Mouse (Mus musculus): ENCODE results near the gene Dnase1l2. TPM values are rescaled to one million over a fixed set of nuclear protein-coding genes. Genes with fewer than 3 reads are reported as not detected.
"Not testable (repeated sequence)": the region's sequence is repeated elsewhere in the genome, so short reads cannot be mapped to it uniquely, and the experiment has no call there.

Dnase1l2 gene
- polyA plus RNA-seq, 1 experiment = 18.2 TPM

GRCm38 (mm10) chr17:24468636-24469246 is 25.8 kb upstream of the Dnase1l2 start:
- Histone ChIP-seq H3K27ac (ENCODE audit: control insufficient read depth, insufficient read depth, low read length) (no peak overlapping the region), H3K36me3 (ENCODE audit: control insufficient read depth, insufficient read depth, low read length) (no peaks in the 10 kb centered on the region), H3K4me3 (ENCODE audit: control insufficient read depth, insufficient read depth, low read length) (no peak overlapping the region), H3K27me3 (ENCODE audit: control insufficient read depth, insufficient read depth, low read length) (no peaks in the 10 kb centered on the region), H3K4me1 (replicated peaks; ENCODE audit: control insufficient read depth, insufficient read depth, low read length) (peaks cover 18% of the 10 kb centered on the region)
- no peak for DNase-seq
- TF ChIP-seq POLR2A (IDR thresholded peaks at IDR 0.05; ENCODE audit: control insufficient read depth, extremely low read depth, insufficient read depth, low read length, poor library complexity) (no peak), CTCF (IDR thresholded peaks at IDR 0.05; ENCODE audit: borderline replicate concordance, control insufficient read depth, extremely low read depth, insufficient read depth, low read length, poor library complexity) (no peak)
- 94% methylated on average over 5 of the region's 5 CpGs for WGBS

GRCm38 (mm10) chr17:24463374-24464133 is 20.6 kb upstream of the Dnase1l2 start:
- Histone ChIP-seq H3K27ac (ENCODE audit: control insufficient read depth, insufficient read depth, low read length) (no peak overlapping the region), H3K36me3 (ENCODE audit: control insufficient read depth, insufficient read depth, low read length) (no peaks in the 10 kb centered on the region), H3K4me3 (ENCODE audit: control insufficient read depth, insufficient read depth, low read length) (no peak overlapping the region), H3K27me3 (ENCODE audit: control insufficient read depth, insufficient read depth, low read length) (no peaks in the 10 kb centered on the region), H3K4me1 (replicated peaks; ENCODE audit: control insufficient read depth, insufficient read depth, low read length) (no peaks in the 10 kb centered on the region; the same call in 1 of the 2 replicates)
- no peak; the same call in 1 of the 2 replicates for TF ChIP-seq CTCF (IDR thresholded peaks at IDR 0.05; ENCODE audit: borderline replicate concordance, control insufficient read depth, extremely low read depth, insufficient read depth, low read length, poor library complexity)
- no peak for TF ChIP-seq POLR2A (IDR thresholded peaks at IDR 0.05; ENCODE audit: control insufficient read depth, extremely low read depth, insufficient read depth, low read length, poor library complexity)
- DNase-seq = no peak
- 10% methylated on average over 6 of the region's 6 CpGs for WGBS

- Histone ChIP-seq H3K27me3 (ENCODE audit: control insufficient read depth, insufficient read depth, low read length) (no peaks in the 10 kb centered on the region), H3K27ac (ENCODE audit: control insufficient read depth, insufficient read depth, low read length) (no peak overlapping the region), H3K4me3 (ENCODE audit: control insufficient read depth, insufficient read depth, low read length) (no peak overlapping the region), H3K4me1 (replicated peaks; ENCODE audit: control insufficient read depth, insufficient read depth, low read length) (no peaks in the 10 kb centered on the region; the same call in 1 of the 2 replicates), H3K36me3 (ENCODE audit: control insufficient read depth, insufficient read depth, low read length) (no peaks in the 10 kb centered on the region)
- DNase-seq = no peak
- 76% methylated on average over 1 of the region's 1 CpGs for WGBS
- TF ChIP-seq CTCF (IDR thresholded peaks at IDR 0.05; ENCODE audit: borderline replicate concordance, control insufficient read depth, extremely low read depth, insufficient read depth, low read length, poor library complexity) = no peak
- no peak for TF ChIP-seq POLR2A (IDR thresholded peaks at IDR 0.05; ENCODE audit: control insufficient read depth, extremely low read depth, insufficient read depth, low read length, poor library complexity)
These were observed 20.0 kb upstream of the Dnase1l2 start for GRCm38 (mm10) chr17:24462932-24463331.

- Histone ChIP-seq H3K36me3 (ENCODE audit: control insufficient read depth, insufficient read depth, low read length) (no peaks in the 10 kb centered on the region), H3K27ac (ENCODE audit: control insufficient read depth, insufficient read depth, low read length) (no peak overlapping the region), H3K4me3 (ENCODE audit: control insufficient read depth, insufficient read depth, low read length) (no peak overlapping the region), H3K27me3 (ENCODE audit: control insufficient read depth, insufficient read depth, low read length) (no peaks in the 10 kb centered on the region), H3K4me1 (replicated peaks; ENCODE audit: control insufficient read depth, insufficient read depth, low read length) (no peaks in the 10 kb centered on the region; the same call in 1 of the 2 replicates)
- 70% methylated on average over 2 of the region's 2 CpGs for WGBS
- TF ChIP-seq POLR2A (IDR thresholded peaks at IDR 0.05; ENCODE audit: control insufficient read depth, extremely low read depth, insufficient read depth, low read length, poor library complexity) (no peak), CTCF (IDR thresholded peaks at IDR 0.05; ENCODE audit: borderline replicate concordance, control insufficient read depth, extremely low read depth, insufficient read depth, low read length, poor library complexity) (no peak)
- DNase-seq = peak; percentile 46
These were observed 18.7 kb upstream of the Dnase1l2 start for GRCm38 (mm10) chr17:24461580-24461979.

GRCm38 (mm10) chr17:24455523-24456206 is 12.8 kb upstream of the Dnase1l2 start:
- H3K36me3 ChIP-seq (ENCODE audit: control insufficient read depth, insufficient read depth, low read length); H3K27ac ChIP-seq (ENCODE audit: control insufficient read depth, insufficient read depth, low read length); H3K4me1 ChIP-seq (replicated peaks; ENCODE audit: control insufficient read depth, insufficient read depth, low read length); H3K4me3 ChIP-seq (ENCODE audit: control insufficient read depth, insufficient read depth, low read length); H3K27me3 ChIP-seq (ENCODE audit: control insufficient read depth, insufficient read depth, low read length); DNase-seq: not testable (repeated sequence)
- WGBS = 50% methylated on average over 10 of the region's 10 CpGs

GRCm38 (mm10) chr17:24454756-24455522 is 12.0 kb upstream of the Dnase1l2 start:
- WGBS = under 1% methylated on average over 67 of the region's 67 CpGs
- peak; percentile 100 for DNase-seq
- peaks cover 5% of the 10 kb centered on the region for H3K36me3 ChIP-seq (ENCODE audit: control insufficient read depth, insufficient read depth, low read length)
- H3K27ac ChIP-seq (ENCODE audit: control insufficient read depth, insufficient read depth, low read length) = peak overlapping the region; percentile 61
- no peaks in the 10 kb centered on the region for H3K27me3 ChIP-seq (ENCODE audit: control insufficient read depth, insufficient read depth, low read length)
- peaks cover 2% of the 10 kb centered on the region; the same call in 1 of the 2 replicates for H3K4me1 ChIP-seq (replicated peaks; ENCODE audit: control insufficient read depth, insufficient read depth, low read length)
- H3K4me3 ChIP-seq (ENCODE audit: control insufficient read depth, insufficient read depth, low read length) = peak overlapping the region; percentile 73
- TF ChIP-seq CTCF (IDR thresholded peaks at IDR 0.05; ENCODE audit: borderline replicate concordance, control insufficient read depth, extremely low read depth, insufficient read depth, low read length, poor library complexity) (peak; percentile 56; the same call in 1 of the 2 replicates), POLR2A (IDR thresholded peaks at IDR 0.05; ENCODE audit: control insufficient read depth, extremely low read depth, insufficient read depth, low read length, poor library complexity) (peak; percentile 87)
